Mouse (Mus musculus): Measurements from ENCODE around the gene Hist2h2ac. TPM values are rescaled to one million over a fixed set of nuclear protein-coding genes. Genes with fewer than 3 reads are reported as not detected.
"Not testable (repeated sequence)": the region's sequence is repeated elsewhere in the genome, so short reads cannot be mapped to it uniquely, and the experiment has no call there.

The Hist2h2ac gene
- total RNA-seq, 1 experiment from 2014 or later = 1,422 TPM

DNA sequence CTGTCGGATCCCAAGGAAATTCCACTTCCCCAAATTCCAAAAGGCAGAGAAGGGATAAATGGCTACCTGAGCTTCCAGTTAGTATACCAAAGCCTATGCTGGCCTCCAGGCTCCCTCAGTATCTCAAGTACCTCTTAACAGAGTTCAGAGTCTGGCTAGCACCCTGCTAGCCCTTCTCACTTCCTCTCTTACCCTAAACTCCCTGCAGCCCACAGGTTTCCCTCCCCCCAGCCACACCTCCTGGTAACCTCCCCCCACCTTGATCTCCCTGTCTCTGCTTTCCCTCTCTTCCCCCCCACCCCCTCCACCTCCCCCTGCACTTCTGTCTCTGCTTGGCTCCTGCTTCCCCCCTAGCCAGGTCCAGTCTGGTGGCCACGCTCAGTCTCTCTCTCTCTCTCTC, 20.9 kb downstream of the Hist2h2ac start:
- ATAC-seq (replicated peaks in 1 of 2; ENCODE audit: insufficient read depth in 1 of 2, low FRiP score in 2 of 2, low TSS enrichment in 1 of 2, low read depth in 1 of 2, poor library complexity in 2 of 2, severe bottlenecking in 2 of 2) = no peak

DNA sequence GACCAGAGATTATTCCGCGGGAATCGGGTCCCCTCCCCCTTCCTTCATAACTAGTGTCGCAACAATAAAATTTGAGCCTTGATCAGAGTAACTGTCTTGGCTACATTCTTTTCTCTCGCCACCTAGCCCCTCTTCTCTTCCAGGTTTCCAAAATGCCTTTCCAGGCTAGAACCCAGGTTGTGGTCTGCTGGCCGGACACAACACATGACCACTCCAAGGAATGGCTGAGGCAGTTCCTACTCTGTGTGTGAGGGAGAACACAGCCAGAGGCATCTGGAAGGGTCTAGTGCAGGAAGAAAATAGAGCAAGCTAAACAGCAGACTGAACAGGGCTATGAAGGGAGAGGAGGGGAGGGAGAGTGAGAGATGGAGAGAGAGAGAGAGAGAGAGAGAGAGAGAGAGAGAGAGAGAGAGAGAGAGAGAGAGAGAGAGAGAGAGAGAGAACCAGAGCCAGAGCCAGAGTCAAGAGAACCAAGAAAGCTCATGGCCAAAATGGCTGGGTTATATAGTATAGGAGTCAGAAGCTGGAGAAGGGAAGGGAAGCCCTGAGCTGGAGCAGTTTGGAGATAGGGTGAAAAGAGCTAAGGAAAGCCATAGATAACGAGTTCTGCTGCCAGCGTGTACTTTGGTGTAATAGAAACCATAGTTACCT, 22.0 kb downstream of the Hist2h2ac start:
- not testable (repeated sequence) for ATAC-seq (replicated peaks in 1 of 2; ENCODE audit: insufficient read depth in 1 of 2, low FRiP score in 2 of 2, low TSS enrichment in 1 of 2, low read depth in 1 of 2, poor library complexity in 2 of 2, severe bottlenecking in 2 of 2)

DNA sequence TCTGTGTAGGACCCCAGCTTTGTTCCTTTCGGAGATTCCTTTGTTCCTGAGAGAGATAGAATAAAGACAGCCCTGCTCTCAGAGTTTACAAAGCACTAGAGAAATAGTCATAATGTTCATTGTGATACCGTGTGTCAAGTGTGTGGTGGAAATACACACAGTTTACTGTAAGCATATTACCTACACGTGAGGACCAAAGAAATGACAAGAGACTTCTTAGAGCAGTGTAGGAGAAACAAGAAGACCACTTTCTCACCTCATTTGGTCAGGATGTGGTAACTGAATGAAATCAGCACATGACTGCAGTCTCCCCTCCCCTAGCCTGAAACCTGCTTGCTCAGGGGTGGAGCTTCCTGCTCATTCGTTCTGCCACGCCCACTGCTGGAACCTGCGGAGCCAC, 22.5 kb downstream of the Hist2h2ac start:
- ATAC-seq (replicated peaks in 1 of 2; ENCODE audit: insufficient read depth in 1 of 2, low FRiP score in 2 of 2, low TSS enrichment in 1 of 2, low read depth in 1 of 2, poor library complexity in 2 of 2, severe bottlenecking in 2 of 2) = peak; percentile 50 to 66

DNA sequence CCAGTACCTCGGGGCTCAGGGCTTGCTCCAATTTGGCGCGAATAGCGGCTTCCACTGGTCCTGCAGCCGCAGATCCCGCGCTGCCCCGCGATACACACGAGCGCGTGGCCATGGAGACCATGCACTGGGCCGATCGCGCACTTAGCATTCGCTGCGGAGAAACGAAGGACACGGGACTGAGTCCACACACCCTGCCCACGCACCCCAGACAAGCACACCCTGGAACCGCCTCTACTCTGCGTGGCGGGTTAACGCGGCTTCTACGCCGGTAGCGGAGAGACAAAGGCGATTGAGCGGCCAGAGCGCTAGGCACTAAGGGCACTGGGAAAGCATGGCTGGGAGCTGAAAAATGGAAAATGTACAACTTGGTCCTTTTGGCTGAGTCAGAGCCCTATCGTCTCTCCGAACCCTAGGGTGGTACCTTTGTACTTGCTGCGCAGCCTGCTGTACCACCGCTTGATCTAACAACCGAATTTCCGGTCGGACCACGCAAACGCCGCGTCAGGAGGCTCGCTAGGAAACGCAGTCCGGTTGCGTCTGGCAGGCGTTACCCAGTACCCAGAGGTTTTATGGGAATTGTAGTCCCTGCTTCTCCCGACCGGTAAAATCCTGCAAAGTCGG, 23.4 kb downstream of the Hist2h2ac start:
- ATAC-seq (replicated peaks in 1 of 2; ENCODE audit: insufficient read depth in 1 of 2, low FRiP score in 2 of 2, low TSS enrichment in 1 of 2, low read depth in 1 of 2, poor library complexity in 2 of 2, severe bottlenecking in 2 of 2) = peak; percentile 80 to 86

DNA sequence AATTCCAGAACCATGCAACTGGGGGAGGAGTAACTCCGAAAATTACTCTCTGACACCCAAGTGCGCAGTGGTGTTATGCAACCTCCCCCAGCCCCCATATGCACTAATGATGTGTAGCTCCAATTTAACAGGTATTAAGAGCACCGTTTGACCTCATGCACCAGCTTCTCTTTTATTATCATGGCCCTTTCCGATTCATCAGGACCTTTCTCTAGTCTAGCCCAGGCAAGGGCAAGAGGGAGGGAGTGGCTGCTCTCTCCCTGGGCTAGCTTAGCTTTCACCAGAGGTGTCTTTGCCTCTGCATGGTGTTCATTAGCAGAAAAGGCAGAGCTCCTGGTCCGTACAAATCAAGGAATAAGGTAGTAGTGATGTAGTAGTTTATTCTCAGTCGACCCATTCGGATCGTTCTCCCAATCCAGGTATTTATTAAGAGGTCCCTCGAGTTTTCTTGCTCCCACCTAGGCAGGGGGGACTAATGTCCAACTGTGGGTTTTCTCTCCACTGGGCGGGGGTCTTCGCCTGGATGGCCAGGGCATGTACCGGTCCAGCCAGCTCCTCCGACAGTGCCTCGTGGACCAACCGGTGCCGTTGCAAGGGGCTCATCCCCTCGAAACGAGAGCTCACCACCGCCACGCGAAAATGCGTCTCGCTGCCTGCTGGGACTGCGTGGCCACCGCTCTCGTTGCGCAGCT, 24.1 kb downstream of the Hist2h2ac start:
- no peak for ATAC-seq (replicated peaks in 1 of 2; ENCODE audit: insufficient read depth in 1 of 2, low FRiP score in 2 of 2, low TSS enrichment in 1 of 2, low read depth in 1 of 2, poor library complexity in 2 of 2, severe bottlenecking in 2 of 2)

DNA sequence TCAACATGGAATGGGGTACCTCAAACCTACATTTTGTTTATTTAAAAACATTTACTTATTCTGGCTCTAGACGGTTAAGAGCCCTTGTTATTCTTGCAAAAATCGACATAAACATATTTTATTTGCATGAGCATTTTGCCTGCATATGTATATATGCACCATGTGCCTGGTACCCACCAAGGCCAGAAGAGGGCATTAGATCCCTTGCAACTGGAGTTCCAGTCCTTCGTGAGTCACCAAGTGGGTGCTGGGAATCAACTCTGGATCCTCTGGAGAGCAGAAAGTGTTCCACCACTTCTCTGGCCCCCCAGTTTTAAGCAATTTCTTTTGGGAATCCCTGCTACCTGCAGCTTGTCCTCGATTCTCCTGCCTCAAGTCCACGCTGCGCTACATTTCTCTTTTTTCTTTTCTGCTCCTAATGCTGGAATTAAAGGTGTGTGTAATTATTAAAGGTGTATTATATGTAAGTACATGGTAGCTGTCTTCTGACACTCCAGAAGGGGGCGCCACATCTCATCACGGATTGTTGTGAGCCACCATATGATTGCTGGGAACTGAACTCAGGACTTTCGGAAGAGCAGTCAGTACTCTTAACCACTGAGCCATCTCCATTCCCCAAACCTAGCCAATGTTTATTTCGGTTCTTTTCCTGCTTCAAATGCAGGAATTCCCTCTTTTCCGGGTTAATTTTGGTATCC, 24.9 kb downstream of the Hist2h2ac start:
- ATAC-seq (replicated peaks in 1 of 2; ENCODE audit: insufficient read depth in 1 of 2, low FRiP score in 2 of 2, low TSS enrichment in 1 of 2, low read depth in 1 of 2, poor library complexity in 2 of 2, severe bottlenecking in 2 of 2) = no peak

DNA sequence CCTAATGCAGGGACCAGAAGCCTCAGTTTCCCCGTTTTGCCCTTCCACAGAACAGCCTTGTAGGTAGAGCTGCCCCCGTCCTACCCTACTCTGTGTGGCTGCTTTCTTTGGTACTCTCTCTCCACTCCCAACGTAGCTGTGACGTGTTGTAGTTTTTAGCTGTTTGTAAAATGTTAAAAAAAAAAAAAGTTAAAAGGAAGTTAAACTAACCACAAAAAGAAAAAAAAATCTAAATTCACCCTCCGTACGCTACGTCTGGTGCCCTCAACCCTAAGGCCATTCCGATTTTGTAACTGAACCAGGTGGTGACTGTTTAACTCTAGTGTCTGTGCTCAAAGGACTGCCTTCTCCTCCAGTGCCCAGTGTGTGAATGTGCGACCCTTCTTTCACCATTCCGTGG, 25.7 kb downstream of the Hist2h2ac start:
- ATAC-seq (replicated peaks in 1 of 2; ENCODE audit: insufficient read depth in 1 of 2, low FRiP score in 2 of 2, low TSS enrichment in 1 of 2, low read depth in 1 of 2, poor library complexity in 2 of 2, severe bottlenecking in 2 of 2) = peak; percentile 25 to 28; a peak in 1 of 4 replicates

DNA sequence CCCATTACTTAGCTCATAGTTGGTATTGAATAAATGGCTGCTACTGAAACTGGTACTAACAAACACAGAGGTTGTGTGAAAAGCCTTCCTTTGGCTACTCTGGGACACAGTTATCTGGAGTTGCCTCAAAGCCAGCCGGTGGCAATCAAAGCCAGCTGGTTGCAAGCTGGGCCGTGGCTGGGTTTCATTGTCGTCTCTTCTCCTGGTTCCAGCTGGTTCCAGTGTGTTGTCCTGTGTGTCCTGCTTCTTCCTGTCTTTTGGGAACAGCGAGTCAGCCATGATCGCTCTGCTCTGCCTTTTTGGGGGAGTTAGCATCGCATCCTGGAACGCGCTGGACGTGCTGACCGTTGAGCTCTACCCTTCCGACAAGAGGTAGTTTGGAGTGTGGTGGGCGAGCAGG, 27.7 kb downstream of the Hist2h2ac start:
- no peak for ATAC-seq (replicated peaks in 1 of 2; ENCODE audit: insufficient read depth in 1 of 2, low FRiP score in 2 of 2, low TSS enrichment in 1 of 2, low read depth in 1 of 2, poor library complexity in 2 of 2, severe bottlenecking in 2 of 2)

DNA sequence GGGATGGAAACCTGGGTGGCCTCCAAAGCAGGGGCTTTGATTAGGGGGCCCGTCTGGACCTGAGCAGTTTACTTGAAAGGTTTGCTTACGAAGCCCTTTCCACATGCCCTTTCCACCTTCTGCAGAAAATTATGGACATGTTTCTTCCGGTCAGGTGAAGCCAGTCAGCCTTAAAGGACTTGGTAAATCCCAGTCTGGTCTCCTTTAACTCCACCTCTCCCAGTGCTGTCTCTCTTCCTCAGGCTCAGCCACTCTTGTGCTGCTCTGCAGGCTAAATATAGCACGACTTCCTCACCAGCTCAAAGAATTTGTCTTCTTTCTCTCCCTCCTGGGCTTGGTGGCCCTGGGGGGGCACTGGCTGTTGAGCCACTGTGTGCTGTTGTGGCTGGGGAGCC, 38.3 kb downstream of the Hist2h2ac start:
- no peak for ATAC-seq (replicated peaks in 1 of 2; ENCODE audit: insufficient read depth in 1 of 2, low FRiP score in 2 of 2, low TSS enrichment in 1 of 2, low read depth in 1 of 2, poor library complexity in 2 of 2, severe bottlenecking in 2 of 2)

DNA sequence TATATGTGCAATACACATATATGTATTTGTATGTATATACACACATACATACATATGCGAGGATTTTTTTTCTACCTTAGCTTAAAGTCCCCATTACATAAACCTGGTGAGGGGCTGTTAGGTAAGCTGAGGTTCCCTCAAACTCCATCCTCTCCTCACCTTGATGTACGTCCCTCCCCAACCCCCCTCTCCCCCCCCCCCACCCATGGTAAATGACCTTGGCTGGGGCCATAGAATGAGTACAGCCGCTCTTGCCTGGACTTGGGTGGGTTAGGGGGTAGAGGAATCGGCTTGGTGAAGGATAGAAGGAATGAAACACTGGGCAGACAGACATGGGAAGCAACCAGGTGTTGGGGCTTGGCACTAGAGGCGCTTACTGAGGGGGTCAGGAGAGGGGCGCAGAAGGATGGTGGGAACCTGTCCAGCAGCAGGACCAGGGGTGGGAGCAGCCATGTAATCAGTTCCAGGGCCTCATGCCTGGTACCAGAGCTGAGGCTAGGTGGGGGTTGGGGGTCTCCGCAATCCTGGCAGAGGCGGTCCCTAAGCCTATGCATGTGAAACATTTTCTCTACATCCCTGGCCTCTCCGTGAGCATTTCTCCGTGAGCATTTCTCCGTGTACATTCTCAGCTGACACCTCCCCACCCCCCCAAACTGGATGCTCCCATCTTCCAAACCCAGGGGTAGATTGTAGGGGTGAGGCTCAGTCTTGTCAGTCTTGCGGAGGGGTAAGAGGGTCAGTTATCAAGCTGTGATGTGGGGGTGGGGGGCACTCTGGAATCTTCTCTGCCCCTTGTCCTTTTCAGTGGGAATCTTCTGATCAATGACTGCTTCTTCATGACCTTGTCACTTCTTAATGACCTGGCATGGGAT, 38.9 kb downstream of the Hist2h2ac start:
- ATAC-seq (replicated peaks in 1 of 2; ENCODE audit: insufficient read depth in 1 of 2, low FRiP score in 2 of 2, low TSS enrichment in 1 of 2, low read depth in 1 of 2, poor library complexity in 2 of 2, severe bottlenecking in 2 of 2) = no peak

DNA sequence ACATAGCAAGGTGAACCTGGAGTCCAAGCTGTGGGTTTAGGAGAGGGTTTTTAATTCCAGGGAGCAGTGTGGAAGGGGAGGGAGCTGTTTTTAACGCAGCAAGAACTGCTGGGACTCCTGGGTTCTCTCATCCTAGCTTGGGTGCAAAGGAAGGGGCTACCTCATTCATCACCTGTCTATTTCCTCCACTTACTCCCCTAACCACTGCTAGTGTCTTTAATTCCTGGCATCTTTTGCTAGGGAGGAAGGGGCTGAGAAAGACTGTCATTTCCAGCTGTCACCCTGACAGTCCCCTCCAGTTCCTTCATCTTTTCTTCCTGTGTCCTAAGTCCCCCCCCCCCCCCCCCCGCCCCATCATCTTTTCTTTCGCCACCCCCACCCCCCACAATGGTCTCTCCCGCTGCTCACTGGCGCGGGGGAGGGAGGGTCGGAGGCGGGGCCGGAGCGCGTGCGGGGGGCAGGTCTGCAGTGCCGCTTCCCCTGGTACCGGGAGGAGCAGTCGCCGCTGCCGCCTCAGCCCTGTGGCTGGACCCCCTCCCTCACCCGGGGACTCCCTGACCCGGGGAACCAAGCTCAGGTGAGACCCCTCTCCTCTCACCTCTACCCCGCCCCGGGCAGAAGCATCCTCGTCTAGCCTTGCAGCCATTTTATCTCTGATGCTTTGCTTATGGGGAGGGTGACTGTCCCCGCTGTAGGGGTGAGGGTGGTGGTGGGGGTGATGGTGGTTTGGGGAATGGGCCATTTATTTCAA, 39.8 kb downstream of the Hist2h2ac start, which contains the start of gene Sv2a:
Gene Sv2a, plus strand, starts transcription at position 425 of the 751 bp plus-strand sequence.
- peak in 1 of 2 experiments; percentile 22; a peak in 1 of 4 replicates for ATAC-seq (replicated peaks in 1 of 2; ENCODE audit: insufficient read depth in 1 of 2, low FRiP score in 2 of 2, low TSS enrichment in 1 of 2, low read depth in 1 of 2, poor library complexity in 2 of 2, severe bottlenecking in 2 of 2)

DNA sequence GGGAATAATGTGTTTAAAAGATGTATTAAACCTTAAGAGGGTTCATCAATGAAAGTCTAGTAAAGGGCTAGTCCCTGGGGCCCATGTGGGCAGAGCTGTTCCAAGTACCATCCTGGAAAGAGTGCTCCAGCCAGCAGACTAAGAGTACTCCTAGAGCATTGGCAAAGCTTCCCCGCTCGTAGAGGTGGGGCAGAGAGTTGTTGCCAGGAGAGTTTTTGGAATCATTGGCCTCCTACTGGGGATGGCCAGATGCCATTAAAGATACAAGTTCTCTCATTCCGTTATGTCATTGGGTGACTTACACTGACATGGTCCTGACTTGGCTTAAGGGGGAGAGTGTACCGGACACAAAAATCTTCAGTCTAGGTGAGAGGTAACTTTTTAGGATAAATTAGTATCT, 41.1 kb downstream of the Hist2h2ac start:
- no peak for ATAC-seq (replicated peaks in 1 of 2; ENCODE audit: insufficient read depth in 1 of 2, low FRiP score in 2 of 2, low TSS enrichment in 1 of 2, low read depth in 1 of 2, poor library complexity in 2 of 2, severe bottlenecking in 2 of 2)

DNA sequence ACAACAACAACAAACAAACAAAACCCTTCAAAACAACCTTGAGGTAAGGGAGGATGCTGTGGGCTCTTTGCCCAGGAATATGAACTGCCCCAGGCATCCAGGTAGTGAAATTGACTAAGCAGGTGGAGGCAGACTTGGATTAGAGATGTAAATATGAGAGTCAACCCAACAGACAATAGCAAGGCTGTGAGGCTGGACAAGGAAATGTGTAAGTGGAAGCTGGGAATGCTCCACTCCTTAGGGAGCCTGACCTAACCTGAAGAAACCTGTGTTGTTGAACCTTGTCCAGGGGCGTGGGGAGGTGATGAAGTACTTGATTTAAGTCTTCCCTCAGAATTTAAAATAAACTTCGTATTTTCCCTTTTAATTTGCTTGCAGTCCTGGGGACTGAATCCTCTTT, 41.8 kb downstream of the Hist2h2ac start:
- no peak for ATAC-seq (replicated peaks in 1 of 2; ENCODE audit: insufficient read depth in 1 of 2, low FRiP score in 2 of 2, low TSS enrichment in 1 of 2, low read depth in 1 of 2, poor library complexity in 2 of 2, severe bottlenecking in 2 of 2)

DNA sequence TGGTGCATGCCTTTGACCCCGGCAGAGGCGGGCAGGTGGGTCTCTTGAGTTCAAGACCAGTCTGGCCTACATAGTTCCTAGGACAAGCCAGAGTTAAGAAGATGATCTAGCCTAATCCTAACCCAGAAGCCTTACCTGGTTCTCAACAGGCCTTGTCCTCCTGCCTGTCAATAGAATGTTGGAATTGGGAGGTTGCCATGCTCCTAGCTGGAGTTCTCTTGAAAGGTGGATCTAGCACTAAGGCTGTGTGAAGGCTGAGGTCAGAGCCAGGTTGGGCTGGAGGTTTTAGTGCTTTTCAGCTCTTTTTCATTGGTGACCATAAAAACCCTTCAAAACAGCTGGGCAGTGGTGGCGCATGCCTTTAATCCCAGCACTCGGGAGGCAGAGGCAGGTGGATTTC, 42.3 kb downstream of the Hist2h2ac start:
- no peak for ATAC-seq (replicated peaks in 1 of 2; ENCODE audit: insufficient read depth in 1 of 2, low FRiP score in 2 of 2, low TSS enrichment in 1 of 2, low read depth in 1 of 2, poor library complexity in 2 of 2, severe bottlenecking in 2 of 2)

DNA sequence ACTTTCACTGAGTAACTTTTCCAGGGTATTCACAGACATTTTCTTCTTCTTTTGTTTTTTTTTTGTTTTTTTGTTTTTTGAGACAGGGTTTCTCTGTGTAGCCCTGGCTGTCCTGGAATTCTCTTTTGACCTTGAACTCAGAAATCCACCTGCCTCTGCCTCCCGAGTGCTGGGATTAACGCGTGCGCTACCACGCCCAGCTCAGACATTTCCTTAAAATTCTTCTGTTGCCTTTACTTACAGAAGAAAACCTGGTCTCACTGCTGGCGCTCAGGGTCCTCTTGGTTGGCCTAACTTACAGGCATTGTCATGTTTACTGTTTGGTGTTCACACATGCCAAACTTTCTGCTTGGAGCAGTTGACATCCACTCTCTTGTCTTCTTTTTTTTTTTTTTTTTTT, 45.4 kb downstream of the Hist2h2ac start:
- no peak for ATAC-seq (replicated peaks in 1 of 2; ENCODE audit: insufficient read depth in 1 of 2, low FRiP score in 2 of 2, low TSS enrichment in 1 of 2, low read depth in 1 of 2, poor library complexity in 2 of 2, severe bottlenecking in 2 of 2)

DNA sequence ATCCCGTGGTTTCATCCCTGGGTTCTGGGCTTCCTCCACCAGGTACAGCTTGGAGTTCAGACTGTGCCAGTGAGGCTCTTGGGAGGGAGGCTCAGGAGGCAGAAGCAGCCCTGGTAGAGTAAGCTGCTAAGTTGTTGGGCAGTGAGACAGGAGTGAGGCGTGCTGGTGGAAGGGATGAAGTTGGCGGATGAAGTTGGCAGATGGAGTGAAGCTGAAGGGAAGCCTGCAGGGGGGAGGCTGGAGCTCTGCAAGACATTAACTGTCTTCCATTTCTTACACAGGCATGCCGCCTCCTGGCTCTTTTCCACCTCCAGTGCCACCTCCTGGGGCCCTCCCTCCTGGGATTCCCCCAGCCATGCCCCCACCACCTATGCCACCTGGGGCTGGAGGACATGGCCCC, 46.6 kb downstream of the Hist2h2ac start:
- ATAC-seq (replicated peaks in 1 of 2; ENCODE audit: insufficient read depth in 1 of 2, low FRiP score in 2 of 2, low TSS enrichment in 1 of 2, low read depth in 1 of 2, poor library complexity in 2 of 2, severe bottlenecking in 2 of 2) = not testable (repeated sequence)
